Comparison of ENCODE assay signal across 32 mouse cellular contexts in genomic region chr5:113981843-113982242, GRCm38 (mm10). TPM values are rescaled to one million over a fixed set of nuclear protein-coding genes. Genes with fewer than 3 reads are reported as not detected.
DNase-seq lines count a peak whose midpoint lies in the region; ATAC-seq and TF ChIP-seq lines count a peak whose summit lies in the region.
"Had no signal": no experiment of that assay in that cellular context is flagged by ENCODE, and none has a peak within 500 bp of the region (broad histone marks: within the 10 kb centered on the region; RNA-seq: fewer than 3 reads in every experiment).

No protein-coding gene starts in this region.

- H3K36me3 ChIP-seq in heart, embryonic 10.5 days: peaks cover 31% of the 10 kb centered on the region; the same call in 1 of the 2 replicates
- no peaks in the 10 kb centered on the region for H3K36me3 ChIP-seq in liver, adult 2 months (ENCODE audit: control insufficient read depth, insufficient read depth, low read length)
- H3K36me3 ChIP-seq in liver, embryonic 12.5 days: peaks cover 39% of the 10 kb centered on the region
- H3K36me3 ChIP-seq in liver, postnatal 0 days (replicated peaks; ENCODE audit: insufficient read depth, low read length): peaks cover 6% of the 10 kb centered on the region

- no peak overlapping the region for H3K4me3 ChIP-seq in heart, embryonic 10.5 days
- H3K4me3 ChIP-seq in liver, adult 2 months (ENCODE audit: insufficient read depth, low read depth, low read length): no peak overlapping the region
- peak overlapping the region; percentile 1; the same call in 1 of the 2 replicates for H3K4me3 ChIP-seq in liver, embryonic 12.5 days
- H3K4me3 ChIP-seq in liver, postnatal 0 days (ENCODE audit: low read depth, low read length): no peak overlapping the region
- H3K4me3 ChIP-seq: embryonic facial prominence, embryonic 12.5 days; forebrain, embryonic 12.5 days; hindbrain, embryonic 13.5 days; left cerebral cortex, adult 2 months; limb, embryonic 12.5 days had no signal

- H3K27ac ChIP-seq in heart, embryonic 10.5 days: peak overlapping the region; percentile 63
- H3K27ac ChIP-seq in liver, adult 2 months (replicated peaks; ENCODE audit: insufficient read depth, low read depth, low read length): no peak overlapping the region
- peak overlapping the region; percentile 96 for H3K27ac ChIP-seq in liver, embryonic 12.5 days
- H3K27ac ChIP-seq in liver, postnatal 0 days (ENCODE audit: low read depth): peak overlapping the region; percentile 24; the same call in 1 of the 2 replicates
- H3K27ac ChIP-seq: embryonic facial prominence, embryonic 12.5 days; forebrain, embryonic 12.5 days; hindbrain, embryonic 13.5 days; left cerebral cortex, adult 2 months; limb, embryonic 12.5 days had no signal

- TF ChIP-seq CTCF in liver, adult 2 months (IDR thresholded peaks at IDR 0.05; ENCODE audit: low read depth, low read length): no peak
- no peak for TF ChIP-seq CTCF in liver, postnatal 0 days (IDR thresholded peaks at IDR 0.05; ENCODE audit: low read depth)

- no peak for DNase-seq in heart, embryonic 10.5 days (ENCODE audit: low spot score)
- no peak for DNase-seq in heart, adult 9 months (ENCODE audit: low spot score in 2 of 2)
- DNase-seq in liver, adult 2 months (ENCODE audit: extremely low read depth, low read depth, low spot score): peak; percentile 12
- DNase-seq in liver: no peak
- DNase-seq in liver, postnatal 0 days: no peak
- DNase-seq: adrenal gland, postnatal 36 days; cerebellum, adult 8-10 months; cerebellum, postnatal 36 days; gastrocnemius, postnatal 10 days; heart, postnatal 4 days; lung, adult 2 months; lung, postnatal 14 days; spleen, adult 18-20 months; thymus, adult 2 months; thymus, postnatal 36 days had no signal

- no peak for TF ChIP-seq EP300 in liver, postnatal 0 days (IDR thresholded peaks at IDR 0.05; ENCODE audit: low read depth)

- H3K4me2 ChIP-seq in liver, embryonic 12.5 days: peak overlapping the region; percentile 63
- H3K4me2 ChIP-seq in liver, postnatal 0 days (ENCODE audit: low read depth, low read length): no peak overlapping the region
- H3K4me2 ChIP-seq: embryonic facial prominence, embryonic 12.5 days; forebrain, embryonic 12.5 days; hindbrain, embryonic 13.5 days; limb, embryonic 12.5 days; midbrain, embryonic 11.5 days had no signal

- H3K9me3 ChIP-seq in heart, embryonic 10.5 days: no peaks in the 10 kb centered on the region
- no peaks in the 10 kb centered on the region for H3K9me3 ChIP-seq in liver, embryonic 12.5 days (replicated peaks)
- no peaks in the 10 kb centered on the region for H3K9me3 ChIP-seq in liver, postnatal 0 days (ENCODE audit: low read length)
- H3K9me3 ChIP-seq: embryonic facial prominence, embryonic 12.5 days; forebrain, embryonic 12.5 days; hindbrain, embryonic 13.5 days; limb, embryonic 12.5 days had no signal

- WGBS in heart, embryonic 10.5 days: 74% methylated on average over 8 of the region's 8 CpGs
- 77% methylated on average over 8 of the region's 8 CpGs for WGBS in liver, adult 2 months
- 76% methylated on average over 8 of the region's 8 CpGs for WGBS in liver, embryonic 12.5 days (ENCODE audit: insufficient replicate concordance)
- 79% methylated on average over 8 of the region's 8 CpGs for WGBS in liver, postnatal 0 days (ENCODE audit: insufficient replicate concordance)

- H3K79me2 ChIP-seq in liver, adult 2 months (ENCODE audit: control insufficient read depth, insufficient read depth, low read length): peaks cover 26% of the 10 kb centered on the region; the same call in 1 of the 2 replicates

- no peak for TF ChIP-seq POLR2A in liver, adult 2 months (IDR thresholded peaks at IDR 0.05; ENCODE audit: extremely low read depth, insufficient read depth, low read length)

- H3K27me3 ChIP-seq in heart, embryonic 10.5 days (ENCODE audit: insufficient read depth, poor library complexity, severe bottlenecking): no peaks in the 10 kb centered on the region
- no peaks in the 10 kb centered on the region for H3K27me3 ChIP-seq in liver, adult 2 months (ENCODE audit: control insufficient read depth, insufficient read depth, low read length)
- H3K27me3 ChIP-seq in liver, embryonic 12.5 days (replicated peaks): no peaks in the 10 kb centered on the region
- no peaks in the 10 kb centered on the region for H3K27me3 ChIP-seq in liver, postnatal 0 days (ENCODE audit: insufficient read depth, low read length)
- H3K27me3 ChIP-seq: embryonic facial prominence, embryonic 12.5 days; forebrain, embryonic 12.5 days; hindbrain, embryonic 13.5 days; limb, embryonic 12.5 days had no signal

- no peak for ATAC-seq in liver, embryonic 12.5 days
- ATAC-seq in liver, postnatal 0 days: no peak
- ATAC-seq in inflammation-experienced regulatory T-cells, adult 6 months: no peak
- ATAC-seq: CD4-positive, CD25-positive, alpha-beta regulatory T cell, adult 4 months; midbrain, embryonic 16.5 days had no signal

- H3K9ac ChIP-seq in liver, adult 2 months (ENCODE audit: low read depth, low read length): no peak overlapping the region
- H3K9ac ChIP-seq in liver, embryonic 12.5 days: peak overlapping the region; percentile 60
- no peak overlapping the region for H3K9ac ChIP-seq in liver, postnatal 0 days (replicated peaks)
- H3K9ac ChIP-seq: embryonic facial prominence, embryonic 12.5 days; forebrain, embryonic 12.5 days; hindbrain, embryonic 13.5 days; limb, embryonic 12.5 days had no signal

- H3K4me1 ChIP-seq in heart, embryonic 10.5 days: peaks cover 82% of the 10 kb centered on the region
- H3K4me1 ChIP-seq in liver, adult 2 months (ENCODE audit: control insufficient read depth, insufficient read depth, low read length): peaks cover 14% of the 10 kb centered on the region
- H3K4me1 ChIP-seq in liver, embryonic 12.5 days: peaks cover 99% of the 10 kb centered on the region
- peaks cover 65% of the 10 kb centered on the region for H3K4me1 ChIP-seq in liver, postnatal 0 days (ENCODE audit: insufficient read depth)

RNA-seq across cellular contexts. Expression of gene Ssh1, which starts 11.9 kb away (rescaled TPM):
- polyA plus RNA-seq in heart, embryonic 10.5 days (2016; fragmentation: Nextera tagmentation; extraction: Ambion mirVana): 16.7 and 18.3 TPM in 2 replicates
- total RNA-seq in liver, adult 2 months (2014; rRNA removed): 1.6 and 3.3 TPM in 2 replicates
- 5.0 and 5.5 TPM in 2 replicates for polyA plus RNA-seq in liver, adult 2 months (2012; rRNA removed)
- 8.9 and 10.9 TPM in 2 replicates for polyA plus RNA-seq in liver, embryonic 12.5 days (2016; fragmentation: Nextera tagmentation; extraction: Ambion mirVana)
- polyA plus RNA-seq in liver, postnatal 0 days (2015; fragmentation: Nextera tagmentation; extraction: Ambion mirVana): 3.7 and 4.3 TPM in 2 replicates
- 10 to 100 TPM; 15.5 to 18.0 (median 16.9) TPM for polyA plus RNA-seq in inflammation-experienced regulatory T-cells, adult 6 months (2017; shearing (Covaris generic))

RNA-seq across cellular contexts. Expression of gene Dao, which starts 21.7 kb away (rescaled TPM):
- not detected in 2 replicates for polyA plus RNA-seq in heart, embryonic 10.5 days (2016; fragmentation: Nextera tagmentation; extraction: Ambion mirVana)
- not detected in 2 replicates for total RNA-seq in liver, adult 2 months (2014; rRNA removed)
- not detected in 2 replicates for polyA plus RNA-seq in liver, adult 2 months (2012; rRNA removed)
- polyA plus RNA-seq in liver, embryonic 12.5 days (2016; fragmentation: Nextera tagmentation; extraction: Ambion mirVana): not detected in 2 replicates
- not detected in 2 replicates for polyA plus RNA-seq in liver, postnatal 0 days (2015; fragmentation: Nextera tagmentation; extraction: Ambion mirVana)
- not detected for polyA plus RNA-seq in inflammation-experienced regulatory T-cells, adult 6 months (2017; shearing (Covaris generic))
- total RNA-seq: adrenal gland, postnatal 36 days; gastrocnemius, postnatal 10 days; heart, adult 8-10 months; heart, postnatal 4 days; layer of hippocampus, postnatal 14 days; left cerebral cortex, adult 2 months; left cerebral cortex, postnatal 25 days; megakaryocyte progenitor cell, adult 5-6 weeks; neutrophil, adult 5-6 weeks had no signal
- polyA plus RNA-seq: embryonic facial prominence, embryonic 12.5 days; forebrain, embryonic 12.5 days; heart, embryonic 16.5 days; hindbrain, embryonic 13.5 days; limb, embryonic 12.5 days; midbrain, embryonic 11.5 days; midbrain, embryonic 16.5 days; neural tube, embryonic 11.5 days had no signal
